Mouse (Mus musculus): ENCODE measurements around the gene Ppp1r3e.

The Ppp1r3e gene

DNA sequence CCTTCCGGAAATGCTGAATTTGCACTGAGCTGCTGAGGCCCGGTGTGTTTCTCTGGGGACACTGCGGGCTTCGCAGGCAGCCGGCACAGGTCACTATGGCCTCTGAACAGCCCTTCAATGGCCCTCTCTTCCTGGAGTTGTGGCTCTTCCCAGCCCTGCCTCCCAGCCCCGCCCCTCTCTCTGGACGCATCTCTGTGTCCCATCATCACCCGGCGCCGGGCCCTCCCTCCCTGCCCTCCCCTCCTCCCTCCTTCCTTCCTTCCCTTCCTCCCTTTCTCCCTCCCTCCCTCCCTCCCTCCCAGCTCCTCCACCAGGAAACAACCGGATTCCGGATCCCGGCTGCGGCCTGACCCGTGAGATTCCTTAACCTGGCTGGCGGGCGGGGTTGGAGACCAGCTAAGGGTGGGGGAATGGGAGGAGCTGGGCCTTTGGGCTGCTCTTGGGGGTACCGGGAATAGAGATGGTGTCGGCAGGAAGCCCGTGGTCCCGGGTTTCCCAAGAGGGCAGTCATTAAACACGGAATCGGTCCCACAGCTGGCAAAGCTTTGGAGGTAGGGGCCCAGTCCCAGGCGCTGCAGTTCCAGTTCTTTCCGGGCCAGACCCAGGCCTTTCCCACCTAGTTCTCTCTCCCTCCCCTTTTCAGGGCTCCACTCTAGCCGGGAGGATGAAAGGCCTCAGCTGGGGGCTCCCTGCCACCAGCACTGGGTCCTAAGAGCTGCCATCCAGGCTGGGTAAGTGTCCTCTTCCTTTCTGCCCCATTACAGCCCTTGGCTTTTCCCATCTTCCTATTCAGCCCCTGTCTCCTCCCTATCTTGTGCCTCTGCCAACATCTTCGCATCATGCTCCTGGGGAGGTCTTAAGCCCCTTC, 6.0 kb upstream of the Ppp1r3e start, which contains the start of the genes Bcl2l2 and Gm20521:
Gene Bcl2l2, plus strand, starts transcription at position 224 of the 868 bp plus-strand sequence.
Gene Gm20521, plus strand, starts transcription at position 288 of the 868 bp plus-strand sequence.
- DNase-seq (ENCODE audit: low read depth, low spot score), result no peak

DNA sequence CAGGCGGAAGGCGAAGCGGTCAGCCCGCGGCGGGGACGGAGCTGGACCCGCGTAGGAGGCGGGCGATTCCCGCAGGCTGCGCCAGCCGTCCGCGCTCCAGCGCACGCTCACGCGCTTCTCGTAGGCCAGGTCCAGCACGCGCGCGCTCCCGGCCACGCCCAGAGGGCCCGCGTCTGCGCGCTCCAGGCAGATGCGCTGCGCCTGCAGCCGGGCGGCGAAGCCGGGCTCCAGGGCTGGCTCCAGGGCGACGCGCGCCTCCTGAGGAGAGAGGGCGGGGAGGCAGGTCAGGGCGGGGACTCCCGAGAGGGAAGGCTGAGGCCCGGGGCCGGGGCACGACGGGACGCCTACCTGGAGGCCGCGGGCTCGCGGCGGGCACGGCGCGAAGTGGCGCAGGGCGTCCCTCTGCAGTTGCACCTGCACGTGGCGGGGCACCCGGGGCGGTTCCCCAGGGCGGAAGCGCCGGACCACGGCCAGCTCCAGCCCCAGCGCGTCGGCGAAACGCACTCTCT, 757 bp downstream of the Ppp1r3e start:
- DNase-seq (ENCODE audit: low read depth, low spot score), result peak; percentile 68

- no peak for DNase-seq (ENCODE audit: low read depth, low spot score)
Observed at GRCm38 (mm10) chr14:54875844-54876538, 1.4 kb downstream of the Ppp1r3e start.

GRCm38 (mm10) chr14:54874165-54874564, 3.2 kb downstream of the Ppp1r3e start:
- DNase-seq (ENCODE audit: low read depth, low spot score), result no peak

- no peak for DNase-seq (ENCODE audit: low read depth, low spot score)
Observed at GRCm38 (mm10) chr14:54870861-54871260, 6.5 kb downstream of the Ppp1r3e start, which contains the start of gene Homez. TSS of gene Homez (minus strand) at chr14:54870961.

DNA sequence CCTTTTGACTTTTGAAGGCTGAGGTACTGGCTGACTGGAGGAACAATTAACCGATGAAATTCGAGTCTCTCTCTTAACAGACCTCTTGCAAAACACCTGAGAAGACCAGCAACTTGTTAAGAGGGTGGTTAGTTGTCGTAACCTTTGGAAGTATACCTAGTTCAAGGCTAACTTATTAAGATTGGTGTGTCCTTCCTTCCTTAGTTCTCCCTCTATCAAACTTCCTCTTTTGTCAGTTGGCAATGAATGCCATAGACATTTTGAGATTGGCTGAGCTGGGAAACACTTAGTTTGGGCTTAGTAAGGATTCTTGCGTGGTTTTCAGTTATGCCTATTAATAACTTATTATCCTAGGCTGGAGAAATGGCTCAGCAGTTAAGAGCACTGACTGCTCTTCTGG, 9.3 kb downstream of the Ppp1r3e start:
- DNase-seq (ENCODE audit: low read depth, low spot score), result no peak

DNA sequence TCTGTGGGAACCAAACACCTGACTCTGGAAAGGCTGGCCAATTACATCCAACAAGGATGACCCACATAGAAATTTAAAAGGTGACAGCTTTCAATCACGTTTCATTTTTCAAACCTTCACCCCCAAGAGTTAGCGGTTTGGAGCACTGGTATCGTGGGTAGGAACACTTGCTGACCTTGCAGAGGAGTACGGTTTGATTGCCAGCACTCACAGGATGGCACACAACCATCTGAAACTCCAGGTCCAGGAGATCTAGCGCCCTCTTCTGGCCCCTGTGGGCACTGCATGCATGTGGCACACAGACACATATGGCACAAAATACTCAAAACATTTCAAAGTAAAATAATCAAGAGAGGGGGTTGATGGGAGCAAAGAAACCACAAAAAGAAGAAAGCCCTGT, 10.4 kb downstream of the Ppp1r3e start:
- no peak for DNase-seq (ENCODE audit: low read depth, low spot score)

GRCm38 (mm10) chr14:54866268-54866667, 11.1 kb downstream of the Ppp1r3e start:
- DNase-seq (ENCODE audit: low read depth, low spot score), result no peak

GRCm38 (mm10) chr14:54865626-54866025, 11.7 kb downstream of the Ppp1r3e start:
- DNase-seq (ENCODE audit: low read depth, low spot score), result no peak

- peak; percentile 20 for DNase-seq (ENCODE audit: low read depth, low spot score)
Observed at GRCm38 (mm10) chr14:54864313-54865036, 12.9 kb downstream of the Ppp1r3e start.

DNA sequence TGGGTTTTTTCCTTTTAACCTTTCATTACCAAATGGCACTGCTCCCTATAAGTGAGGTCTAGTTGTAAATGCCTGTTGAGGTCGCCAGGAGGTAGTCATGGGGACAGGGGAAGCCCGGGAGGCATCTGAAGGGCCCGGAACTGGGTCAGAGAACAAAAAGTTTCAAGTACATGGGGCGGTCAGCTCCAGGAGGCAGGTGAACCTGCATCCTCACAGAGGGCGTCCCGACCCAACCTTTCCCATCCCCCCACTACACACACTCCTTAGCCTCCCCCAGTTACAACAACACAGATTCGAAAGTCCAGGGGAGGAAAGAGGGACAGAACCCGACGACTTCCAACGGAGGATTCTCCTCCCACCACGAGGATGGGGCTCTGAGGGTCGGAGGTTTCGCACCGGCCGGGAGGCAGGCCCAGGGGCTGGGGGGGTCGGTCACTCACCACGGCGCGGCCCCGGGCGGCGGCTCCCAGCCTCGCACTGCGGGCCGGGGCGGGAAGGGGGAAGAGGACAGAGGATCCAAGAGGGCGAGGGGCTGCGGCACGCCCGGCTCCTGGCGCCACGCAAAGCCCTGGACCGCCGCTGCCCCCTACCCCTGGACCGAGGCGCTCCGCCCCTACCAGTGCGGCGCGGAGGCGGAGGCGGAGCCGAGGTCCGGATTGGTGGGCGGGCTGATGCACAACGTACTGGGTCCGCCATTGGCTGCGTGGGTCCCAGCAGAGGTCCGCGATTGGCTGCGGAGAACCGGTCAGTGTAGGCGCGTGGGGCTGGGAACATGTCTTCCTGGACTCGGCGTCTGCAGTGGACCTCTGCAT, 13.6 kb downstream of the Ppp1r3e start:
- peak; percentile 72 for DNase-seq (ENCODE audit: low read depth, low spot score)

DNA sequence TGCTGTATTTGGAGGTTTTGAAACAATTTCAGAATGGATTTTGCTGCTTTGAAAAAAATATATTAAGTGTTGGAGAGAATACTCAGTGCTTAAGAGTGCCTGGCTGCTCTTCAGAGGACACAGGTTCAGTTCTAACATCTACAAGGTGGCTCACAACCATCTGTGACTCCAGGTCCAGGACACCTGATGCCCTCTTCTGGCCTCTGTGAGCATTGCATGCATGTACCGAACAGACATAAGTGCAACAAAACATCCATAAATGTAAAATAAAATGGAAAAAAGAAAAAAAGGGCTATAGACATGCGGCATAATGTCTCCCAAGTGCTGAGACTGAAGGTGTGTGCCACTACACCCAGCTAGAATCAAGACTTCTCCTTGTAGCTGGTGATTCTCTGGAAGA, 16.8 kb downstream of the Ppp1r3e start:
- DNase-seq (ENCODE audit: low read depth, low spot score), result no peak

GRCm38 (mm10) chr14:54857891-54858290, 19.5 kb downstream of the Ppp1r3e start:
- DNase-seq (ENCODE audit: low read depth, low spot score), result no peak

DNA sequence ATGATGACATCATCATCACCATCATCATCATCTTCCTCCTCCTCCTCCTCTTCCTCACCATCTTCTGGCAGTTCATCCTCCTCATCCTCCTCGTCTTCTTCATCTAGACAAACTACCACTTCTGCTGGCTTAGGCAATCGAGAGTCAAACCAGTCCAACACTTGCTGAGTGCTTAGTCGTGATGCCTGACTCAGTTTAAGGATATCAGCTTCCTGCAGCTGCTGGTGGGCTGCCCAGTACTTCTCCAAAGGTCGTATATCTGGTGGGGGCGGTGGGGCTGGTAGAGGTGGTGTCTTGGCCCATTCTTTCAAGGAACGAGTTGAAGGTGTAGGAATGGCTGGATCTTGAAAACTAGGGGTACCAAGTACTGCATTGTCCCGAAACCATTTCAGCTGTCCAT, 20.6 kb downstream of the Ppp1r3e start:
- DNase-seq (ENCODE audit: low read depth, low spot score), result no peak

- DNase-seq (ENCODE audit: low read depth, low spot score), result no peak
Observed at GRCm38 (mm10) chr14:54855726-54856125, 21.6 kb downstream of the Ppp1r3e start.

DNA sequence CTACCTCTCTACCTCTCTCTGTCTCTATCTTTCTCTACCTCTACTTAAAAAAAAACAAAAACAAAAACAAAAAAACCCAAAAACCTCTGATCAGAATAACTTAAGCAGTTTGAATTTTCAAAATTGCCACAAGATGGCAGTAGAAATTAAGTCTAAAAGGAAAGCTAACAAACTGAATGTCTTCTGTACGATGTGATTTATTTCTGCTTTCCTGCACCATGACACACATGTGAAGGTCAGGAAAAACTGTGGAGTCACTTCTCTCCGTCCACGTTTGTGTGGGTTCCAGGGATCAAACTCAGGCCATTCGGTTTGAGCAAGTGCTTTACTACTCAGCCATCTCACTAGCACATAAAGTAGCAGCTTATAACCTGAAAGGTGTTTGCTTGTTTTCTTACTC, 33.9 kb downstream of the Ppp1r3e start:
- no peak for DNase-seq (ENCODE audit: low read depth, low spot score)

- DNase-seq (ENCODE audit: low read depth, low spot score), result no peak
Observed at GRCm38 (mm10) chr14:54823716-54824115, 53.6 kb downstream of the Ppp1r3e start.

All from c-Kit-negative CD71-positive TER-119-positive erythroid progenitor cells, embryonic 14.5 days (primary cell).